Mouse (Mus musculus) layer of hippocampus, postnatal 14 days (tissue): ENCODE results near the gene Dgkd. TPM values are rescaled to one million over a fixed set of nuclear protein-coding genes. Genes with fewer than 3 reads are reported as not detected.

Experiments
- DNase-seq, 2 experiments: peaks; one replicate each; pipeline ENCODE4 v3.0.0; 2021 to 2022; ENCODE audit warnings: low spot score in 2 of 2, mixed read lengths in 1 of 2
- total RNA-seq, 2 experiments: library from RNA; stranded (reverse); gene quantifications; 2 replicates each; pipeline ENCODE4 v1.2.3; 2021

Gene Dgkd
- total RNA-seq, 2 experiments from 2014 or later, result 124 to 137 TPM

- no peak for DNase-seq
Measured at GRCm38 (mm10) chr1:87847475-87848168, 5.5 kb upstream of the Dgkd start.

- no peak for DNase-seq
Measured at GRCm38 (mm10) chr1:87848237-87848996, 4.7 kb upstream of the Dgkd start.

- no peak for DNase-seq
Measured at GRCm38 (mm10) chr1:87849278-87849677, 3.8 kb upstream of the Dgkd start.

GRCm38 (mm10) chr1:87851344-87851743 lies 1.7 kb upstream of the Dgkd start:
- DNase-seq, result no peak

GRCm38 (mm10) chr1:87852081-87852790 lies 851 bp upstream of the Dgkd start:
- no peak for DNase-seq

GRCm38 (mm10) chr1:87853601-87854361 lies 694 bp downstream of the Dgkd start:
- peak in 1 of 2 experiments; percentile 44 for DNase-seq

GRCm38 (mm10) chr1:87854411-87854810 lies 1.3 kb downstream of the Dgkd start:
- DNase-seq, result no peak

GRCm38 (mm10) chr1:87854851-87855251 lies 1.8 kb downstream of the Dgkd start:
- no peak for DNase-seq

GRCm38 (mm10) chr1:87855522-87855921 lies 2.4 kb downstream of the Dgkd start:
- no peak for DNase-seq

GRCm38 (mm10) chr1:87856823-87857222 lies 3.7 kb downstream of the Dgkd start:
- no peak for DNase-seq

- no peak for DNase-seq
Measured at GRCm38 (mm10) chr1:87858031-87858430, 4.9 kb downstream of the Dgkd start.

GRCm38 (mm10) chr1:87858529-87858928 lies 5.4 kb downstream of the Dgkd start:
- DNase-seq, result no peak

GRCm38 (mm10) chr1:87863602-87864001 lies 10.5 kb downstream of the Dgkd start:
- DNase-seq, result no peak

- no peak for DNase-seq
Measured at GRCm38 (mm10) chr1:87864889-87865288, 11.8 kb downstream of the Dgkd start.

GRCm38 (mm10) chr1:87866672-87867071 lies 13.6 kb downstream of the Dgkd start:
- no peak for DNase-seq

GRCm38 (mm10) chr1:87871546-87871945 lies 18.5 kb downstream of the Dgkd start:
- no peak for DNase-seq

GRCm38 (mm10) chr1:87873081-87873480 lies 20.0 kb downstream of the Dgkd start:
- no peak for DNase-seq

GRCm38 (mm10) chr1:87876065-87876464 lies 23.0 kb downstream of the Dgkd start:
- no peak for DNase-seq

- DNase-seq, result no peak
Measured at GRCm38 (mm10) chr1:87877552-87878283, 24.6 kb downstream of the Dgkd start.

- no peak for DNase-seq
Measured at GRCm38 (mm10) chr1:87879034-87879433, 25.9 kb downstream of the Dgkd start.
